Mouse (Mus musculus) ES-Bruce4 (cell line): Measurements from ENCODE around the gene Fam24b.

Experiments
- EP300 ChIP-seq: IDR thresholded peaks from 2 replicates; pipeline ENCODE4 v1.6.1; 2011; ENCODE audit warnings: low read depth, low read length; ENCODE audit not compliant: insufficient read depth
- POLR2A ChIP-seq: IDR thresholded peaks from one replicate; pipeline ENCODE4 v1.8.1; 2011; ENCODE audit warnings: low read length; ENCODE audit not compliant: insufficient read depth

DNA sequence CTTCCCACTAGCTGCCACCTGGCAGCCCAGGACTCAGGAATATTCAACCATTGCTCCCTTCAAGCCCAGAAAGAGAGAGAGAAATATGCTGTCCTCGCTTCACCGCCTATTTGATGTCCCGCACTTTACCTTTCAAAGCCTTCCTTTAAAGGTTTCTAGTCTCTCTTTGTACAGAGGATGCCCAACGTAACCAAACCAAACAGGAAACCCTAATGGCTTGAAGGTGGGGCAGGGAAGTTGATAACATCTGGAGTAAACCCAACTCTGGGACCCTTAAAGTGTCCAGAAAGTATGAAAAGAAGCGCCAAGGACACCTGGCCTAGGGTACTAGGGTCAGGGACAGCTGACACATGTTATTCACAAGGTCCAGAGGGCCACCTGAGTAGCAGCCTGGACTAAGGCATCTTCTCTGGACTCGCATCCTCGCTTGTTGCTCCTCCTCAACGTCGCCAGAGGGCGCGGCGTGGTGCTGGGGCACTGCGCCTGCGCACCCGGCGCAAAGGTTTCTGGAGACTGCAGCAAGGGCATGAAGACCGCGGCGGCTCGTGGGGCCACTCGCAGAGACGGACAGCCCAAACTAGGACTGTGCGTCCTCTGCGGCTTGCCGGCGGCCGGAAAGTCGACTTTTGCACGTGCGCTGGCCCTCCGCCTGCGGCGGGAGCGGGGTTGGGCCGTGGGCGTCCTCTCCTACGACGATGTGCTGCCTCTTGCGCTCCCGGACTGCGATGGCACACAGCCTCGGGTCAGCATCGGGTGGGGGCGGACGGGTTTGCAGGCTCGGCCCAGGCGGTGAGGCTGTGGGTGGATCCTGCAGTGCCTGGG, 41.5 kb upstream of the Fam24b start, which contains the start of gene Pstk:
- TF ChIP-seq POLR2A, result peak; percentile 76
- no peak for TF ChIP-seq EP300
